Mouse (Mus musculus): ENCODE measurements around the gene Gm3685.
"Not testable (repeated sequence)": the region's sequence is repeated elsewhere in the genome, so short reads cannot be mapped to it uniquely, and the experiment has no call there.

The Gm3685 gene

GRCm38 (mm10) chr14:7044870-7045269 is at the start of gene Gm3685:
Gm3685 (minus strand) TSS chr14:7044970.
- not testable (repeated sequence) for DNase-seq (ENCODE audit: low read depth, low spot score)

DNA sequence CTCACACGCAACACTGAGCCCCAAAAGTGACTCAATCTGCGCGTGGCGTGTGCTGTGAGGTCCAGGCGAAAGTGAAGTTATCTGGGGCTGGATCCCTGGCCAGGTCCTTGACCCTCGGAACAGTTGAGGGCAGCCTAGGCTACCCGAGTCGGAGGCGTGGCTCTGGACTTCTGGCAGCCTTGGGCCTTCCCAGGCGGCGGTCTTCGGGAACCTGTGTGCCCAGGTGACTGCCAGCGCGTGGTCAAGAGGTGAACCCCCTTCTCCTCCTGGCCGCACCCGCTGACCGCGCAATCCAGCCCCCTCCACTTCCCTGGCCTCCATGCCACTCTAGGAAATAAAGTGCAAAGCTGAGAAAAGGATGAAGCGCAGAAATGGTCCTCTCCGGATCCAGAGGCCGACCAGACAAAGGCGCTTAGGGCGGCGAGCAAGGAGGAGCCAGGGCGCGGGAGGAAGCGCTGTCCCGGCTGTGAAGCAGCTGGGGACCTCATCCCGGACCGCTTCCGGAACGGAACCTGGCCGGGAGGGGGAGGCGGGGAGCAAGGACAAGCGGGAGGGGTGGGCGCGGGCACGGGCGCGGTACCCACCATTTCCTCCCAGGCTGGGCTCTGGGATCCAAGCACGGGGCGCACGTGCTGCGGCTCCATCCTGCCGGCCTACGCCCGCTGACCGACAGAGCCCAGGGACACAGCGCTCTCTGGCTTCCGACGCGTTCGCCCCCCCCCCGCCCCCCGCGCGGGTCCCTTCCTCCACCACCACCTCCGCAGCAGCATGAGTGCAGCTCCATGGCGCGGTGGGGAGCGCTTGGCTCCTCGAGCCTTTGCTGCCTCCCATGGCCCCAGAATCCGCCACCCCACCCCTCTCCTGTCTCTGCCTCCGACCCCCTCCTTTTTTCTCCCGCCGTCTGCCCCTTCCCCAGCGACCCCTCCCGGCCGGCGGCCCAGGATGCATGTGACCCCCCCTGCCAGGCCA is 17.7 kb downstream of the Gm3685 start, which contains the start of gene Gm10406:
TSS of gene Gm10406 (minus strand) at position 669 of the 969 bp plus-strand sequence.
- not testable (repeated sequence) for DNase-seq (ENCODE audit: low read depth, low spot score)

DNA sequence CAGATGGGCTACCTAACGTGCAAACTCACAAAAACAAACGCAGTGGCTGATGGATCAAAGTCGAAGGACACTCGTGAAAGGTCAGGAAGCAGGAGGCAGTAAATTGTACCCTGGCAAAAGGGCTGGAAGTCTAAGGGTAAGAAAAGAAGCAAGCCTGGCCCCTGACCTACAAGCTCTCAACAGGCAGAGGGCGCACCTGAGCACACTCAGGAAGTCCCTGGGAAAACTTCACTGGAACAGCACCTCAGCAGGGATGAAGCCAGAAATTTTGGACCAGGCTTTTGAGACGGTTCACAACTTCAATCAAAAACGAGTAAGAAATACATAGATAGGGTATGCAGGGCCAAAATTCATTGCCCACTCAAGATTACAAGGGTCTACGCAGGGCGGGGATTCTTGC is 18.5 kb downstream of the Gm3685 start:
- DNase-seq (ENCODE audit: low read depth, low spot score): not testable (repeated sequence)
